Mouse (Mus musculus): ENCODE results near the gene Tmem120b.

GRCm38 (mm10) chr5:123117257-123117656 lies 49.0 kb downstream of the Tmem120b start:
- TF ChIP-seq CTCF (IDR thresholded peaks at IDR 0.05; ENCODE audit: low read depth, low read length) (peak; percentile 60; the same call in 1 of the 2 replicates), POLR2AphosphoS5 (IDR thresholded peaks at IDR 0.05; ENCODE audit: insufficient replicate concordance, low read depth, low read length) (no peak), GATA1 (IDR thresholded peaks at IDR 0.05; ENCODE audit: borderline replicate concordance, low read length) (no peak)

Data from G1E (cell line).